Mouse (Mus musculus) testis, postnatal 10 days (tissue): ENCODE measurements around the gene Arrdc1.

Source experiments
- DNase-seq: peaks from one replicate; pipeline ENCODE4 v3.0.0; 2021; ENCODE audit warnings: low spot score

Arrdc1 gene

DNA sequence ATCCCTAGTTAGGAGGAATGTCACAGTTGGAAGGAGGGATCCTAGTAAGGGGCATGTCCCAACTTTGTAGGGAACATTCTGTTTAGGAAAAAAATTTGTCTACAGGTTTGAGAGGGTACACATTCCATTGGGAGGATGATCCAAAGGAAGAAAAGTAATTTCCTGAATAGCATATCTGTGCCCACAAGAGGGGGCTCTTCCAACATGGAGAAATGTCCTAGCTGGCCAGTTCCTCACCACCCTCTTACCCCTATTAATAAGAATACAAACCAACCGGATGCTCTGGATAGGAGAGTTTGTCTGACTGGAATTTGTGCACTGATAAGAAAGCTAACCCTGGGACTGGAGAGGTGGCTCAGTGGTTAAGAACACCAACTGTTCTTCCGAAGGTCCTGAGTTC is 11.5 kb downstream of the Arrdc1 start:
- no peak for DNase-seq

GRCm38 (mm10) chr2:24919839-24920175 is 15.2 kb downstream of the Arrdc1 start:
- no peak for DNase-seq

DNA sequence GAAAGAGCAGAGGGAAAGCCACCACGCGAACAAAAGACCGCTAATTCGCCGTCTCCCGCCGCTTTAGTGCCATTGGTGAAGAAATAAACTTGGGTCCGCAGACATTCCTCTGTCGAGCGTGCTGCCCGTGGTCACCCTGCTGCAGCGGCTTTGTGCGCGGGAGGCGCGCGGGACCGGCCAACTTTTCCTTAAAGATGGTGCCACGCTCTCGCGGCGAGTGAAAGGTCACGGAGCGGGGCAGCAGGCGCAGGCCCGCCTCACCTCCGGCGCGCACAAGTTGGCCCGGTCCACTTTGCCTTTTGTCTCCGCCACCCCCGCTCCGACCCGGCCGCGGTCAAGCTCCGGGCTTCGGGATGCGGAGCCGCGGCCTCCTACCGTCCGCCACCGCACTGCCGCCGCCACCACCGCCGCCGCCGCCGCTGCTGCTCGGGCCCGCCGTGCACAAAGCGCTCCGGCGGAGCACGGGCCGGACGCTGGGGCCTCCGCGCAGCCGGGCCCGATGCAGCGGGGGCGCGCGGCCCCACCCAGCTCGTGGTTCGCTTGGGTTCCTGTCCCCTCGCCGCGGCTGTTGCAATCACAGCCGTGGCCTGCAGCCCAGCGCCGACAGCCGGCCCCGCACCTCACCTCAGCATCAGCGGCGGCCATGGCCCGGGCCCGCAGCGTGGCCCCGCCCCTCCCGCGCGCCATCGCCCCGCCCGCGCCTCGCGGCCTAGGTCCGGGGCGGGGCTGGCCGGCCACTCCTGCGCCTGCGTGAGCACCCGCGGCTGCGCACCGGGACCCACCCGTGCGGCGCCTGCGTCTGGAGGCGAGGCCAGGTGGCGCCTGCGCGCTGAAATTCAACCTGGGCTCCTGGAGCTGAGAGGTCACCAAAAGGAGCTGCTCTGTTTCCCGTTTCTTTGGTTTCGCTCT is 15.9 kb downstream of the Arrdc1 start, which contains the start of gene Ehmt1:
Gene Ehmt1, minus strand, starts transcription at position 685 of the 909 bp plus-strand sequence.
- peak; percentile 97 for DNase-seq

GRCm38 (mm10) chr2:24914762-24915161 is 20.3 kb downstream of the Arrdc1 start:
- no peak for DNase-seq

DNA sequence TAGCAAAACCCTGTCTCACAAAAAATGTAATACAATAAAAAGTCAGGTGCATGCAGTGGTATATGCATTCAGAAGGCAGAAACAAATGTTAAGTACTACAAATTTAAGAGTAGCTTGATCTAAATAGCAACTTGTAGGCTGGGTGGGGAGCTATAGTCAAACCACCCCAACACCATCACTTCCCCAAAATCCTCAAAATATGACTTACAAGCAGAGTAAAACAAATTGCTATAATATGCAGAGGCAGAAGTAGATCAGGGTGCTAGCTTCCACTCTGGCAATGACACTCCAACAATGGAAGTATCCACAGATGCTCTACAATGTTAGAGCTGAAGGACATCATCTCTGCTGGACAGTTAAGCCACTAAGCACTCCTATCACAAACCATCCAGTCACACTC is 22.5 kb downstream of the Arrdc1 start:
- DNase-seq = no peak

DNA sequence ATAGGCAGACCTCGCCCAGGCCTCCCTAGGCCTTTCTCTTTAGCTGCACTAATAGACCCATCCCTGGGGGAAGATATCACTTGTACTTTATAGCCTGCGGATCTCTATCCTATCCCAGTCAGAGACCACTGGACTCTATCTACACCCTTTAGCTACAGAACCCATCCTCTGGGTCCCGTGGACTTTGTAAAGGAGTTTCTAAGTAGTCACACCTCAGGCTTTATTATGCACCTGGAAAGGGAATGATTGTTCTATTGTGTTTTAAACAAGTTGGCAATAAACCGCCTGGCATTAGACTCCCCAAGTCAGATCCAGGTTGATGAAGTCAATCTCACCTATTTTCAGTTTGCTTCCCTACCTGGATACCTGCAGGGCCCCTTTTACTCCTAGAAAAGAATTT is 22.9 kb downstream of the Arrdc1 start:
- DNase-seq = no peak

- DNase-seq = no peak
Observed at GRCm38 (mm10) chr2:24910481-24910880, 24.6 kb downstream of the Arrdc1 start.

GRCm38 (mm10) chr2:24905653-24906155 is 29.3 kb downstream of the Arrdc1 start:
- DNase-seq = no peak

GRCm38 (mm10) chr2:24904823-24905652 is 30.0 kb downstream of the Arrdc1 start:
- DNase-seq = no peak

DNA sequence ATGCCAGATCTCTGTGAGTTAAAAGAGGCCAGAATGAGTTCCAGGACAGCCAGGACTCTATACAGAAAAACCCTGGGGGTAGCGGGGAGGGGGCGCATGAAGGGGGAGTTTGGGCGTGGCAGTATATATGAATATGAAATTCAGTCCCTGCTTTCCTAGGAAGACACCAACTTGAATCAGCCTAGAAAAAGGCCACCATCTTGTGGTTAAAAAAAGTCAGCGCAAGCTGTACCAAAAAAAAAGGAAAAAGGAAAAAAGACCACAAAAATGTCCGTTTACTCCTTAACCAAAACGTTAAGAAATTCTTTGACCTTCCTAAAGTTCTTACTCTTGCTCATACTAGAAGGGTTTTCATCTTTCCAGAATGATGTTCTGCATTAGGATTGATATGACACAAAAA is 32.1 kb downstream of the Arrdc1 start:
- DNase-seq = no peak

- no peak for DNase-seq
Observed at GRCm38 (mm10) chr2:24901055-24901454, 34.0 kb downstream of the Arrdc1 start.

- no peak for DNase-seq
Observed at GRCm38 (mm10) chr2:24899292-24899691, 35.8 kb downstream of the Arrdc1 start.

DNA sequence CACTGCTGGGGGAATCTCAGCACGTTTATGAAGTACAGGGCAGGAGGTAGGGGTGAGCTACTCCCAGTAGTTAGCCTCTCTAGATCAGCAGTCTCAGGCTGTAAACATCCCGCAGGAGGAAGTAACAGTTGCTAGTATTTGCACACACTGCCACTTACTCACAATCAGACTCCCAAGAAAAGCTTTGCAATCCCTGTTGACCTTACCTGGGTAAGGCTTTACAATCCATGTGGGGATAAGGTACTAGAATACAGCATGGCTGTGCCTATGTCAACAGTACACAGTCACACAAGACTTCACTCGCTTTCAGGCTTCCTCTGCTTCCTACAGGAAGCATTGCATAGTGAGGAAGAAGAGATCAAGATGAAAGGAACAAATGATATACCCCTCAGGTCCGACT is 38.3 kb downstream of the Arrdc1 start:
- DNase-seq = no peak

- DNase-seq = no peak
Observed at GRCm38 (mm10) chr2:24894211-24894610, 40.8 kb downstream of the Arrdc1 start.

DNA sequence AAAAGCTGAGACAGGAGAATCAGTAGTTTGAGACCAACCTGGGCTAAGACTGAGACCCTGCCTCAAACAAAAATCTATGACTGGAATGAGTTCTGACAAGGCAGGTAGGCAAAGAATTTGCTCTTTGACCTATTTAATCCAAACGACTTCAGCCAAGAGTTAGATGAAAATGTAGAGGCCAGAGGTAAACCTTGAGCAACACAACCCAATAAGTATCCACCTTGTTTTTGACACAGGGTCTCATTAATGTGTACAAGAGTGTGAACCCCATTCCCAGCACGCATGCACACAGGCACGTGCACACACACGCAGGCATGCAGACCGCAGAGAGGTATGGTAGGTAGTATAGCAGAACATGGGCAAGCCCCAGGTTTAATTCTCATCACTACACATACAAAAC is 42.7 kb downstream of the Arrdc1 start:
- no peak for DNase-seq

DNA sequence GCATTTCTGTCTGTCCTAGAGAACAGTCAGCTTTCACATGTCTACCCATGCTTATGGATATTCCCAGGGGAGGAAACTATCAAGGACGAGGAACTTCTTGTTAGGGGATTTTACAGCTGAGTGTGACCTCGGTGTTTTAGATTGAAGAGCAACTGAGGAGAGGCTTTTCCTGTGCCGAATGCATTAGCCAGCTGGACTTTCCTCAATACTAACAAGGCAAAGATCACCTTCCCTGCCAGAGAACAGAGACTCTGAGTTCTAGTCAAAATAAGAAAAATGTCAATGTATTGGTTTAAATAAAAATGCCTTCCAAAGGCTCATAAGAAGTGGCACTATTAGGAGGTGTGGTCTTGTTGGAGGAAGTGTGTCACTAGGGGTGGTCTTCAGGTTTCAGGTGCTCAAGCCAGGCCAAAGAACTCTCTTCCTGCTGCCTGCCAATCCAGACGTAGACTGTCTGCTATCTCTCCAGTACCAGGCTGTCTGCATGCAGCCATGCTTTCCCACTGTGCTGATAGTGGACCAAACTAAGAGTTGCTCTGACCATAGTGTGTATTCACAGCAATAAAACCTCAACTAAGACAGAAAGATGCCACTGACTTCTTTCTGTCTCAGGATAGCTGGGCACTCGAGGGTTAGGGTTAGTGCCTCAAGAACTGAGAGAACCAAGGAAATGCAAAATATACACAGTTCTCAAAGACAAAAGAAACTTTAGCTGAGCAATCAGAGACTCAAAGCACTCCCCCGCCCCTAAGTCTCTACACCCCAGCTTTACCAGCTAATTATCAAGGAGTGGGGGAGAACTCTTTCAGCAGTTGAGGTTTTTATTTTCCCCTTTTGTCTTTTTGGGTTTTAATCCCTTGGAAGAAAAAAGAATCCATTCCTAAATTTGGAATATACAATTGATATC is 44.3 kb downstream of the Arrdc1 start:
- DNase-seq = no peak

DNA sequence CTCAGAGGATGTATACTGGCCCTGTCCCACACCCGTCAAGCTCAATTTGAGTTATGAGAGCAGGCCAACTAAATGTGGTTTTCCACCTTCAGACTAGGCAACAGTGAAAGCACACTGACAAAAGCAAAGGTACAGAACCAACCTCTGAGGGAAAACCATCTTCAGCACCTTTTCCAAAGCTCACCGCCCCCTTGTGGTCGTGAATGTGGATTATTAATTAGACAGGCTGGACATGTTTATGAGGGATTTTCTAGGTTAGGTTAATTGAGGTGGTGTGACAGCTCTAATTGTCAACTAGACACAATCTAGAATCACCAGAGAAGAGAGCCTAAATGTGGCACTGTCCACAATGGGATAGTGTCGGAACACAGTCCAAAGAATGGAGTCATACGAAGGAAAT is 46.2 kb downstream of the Arrdc1 start:
- DNase-seq = peak; percentile 47

GRCm38 (mm10) chr2:24880686-24881085 is 54.4 kb downstream of the Arrdc1 start:
- DNase-seq = no peak
